Mouse (Mus musculus) heart, adult 18-20 months (tissue): Measurements from ENCODE around the gene Clcn1. TPM values are rescaled to one million over a fixed set of nuclear protein-coding genes. Genes with fewer than 3 reads are reported as not detected.

Experiments
- DNase-seq, 2 experiments: peaks; one replicate each; pipeline ENCODE4 v3.0.0; 2021 to 2022; ENCODE audit warnings: mixed read lengths in 1 of 2
- total RNA-seq, 2 experiments: library from RNA; stranded (reverse); gene quantifications; 2 replicates each; pipeline ENCODE4 v1.2.3; 2021

Gene Clcn1
- total RNA-seq, 2 experiments from 2014 or later: 3.7 to 4.7 TPM

- no peak for DNase-seq
Measured at GRCm38 (mm10) chr6:42364607-42365006, 78.1 kb downstream of the Clcn1 start.

DNA sequence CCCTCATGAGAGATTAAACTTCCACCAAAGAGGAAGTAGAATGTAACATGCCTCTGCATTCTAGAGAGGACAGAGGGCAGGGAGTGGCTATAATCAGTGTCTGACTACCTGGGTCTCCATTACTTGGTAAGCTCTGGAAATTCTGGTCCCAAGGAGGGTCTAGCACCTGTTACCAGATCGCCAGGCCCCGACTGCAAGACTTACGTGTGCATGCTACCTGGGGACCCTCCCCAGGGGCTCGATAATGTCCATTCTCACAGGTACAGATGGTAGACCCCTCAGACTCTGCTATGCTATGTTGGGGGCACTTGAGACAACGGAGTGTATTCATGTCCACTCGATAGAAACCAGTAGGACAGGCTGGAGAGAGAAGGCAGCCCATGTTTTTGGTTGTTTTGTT lies 78.7 kb downstream of the Clcn1 start:
- DNase-seq: no peak

Other genes with a start within 250 kb of the Clcn1 start
- not detected for gene Sva, start 248.3 kb upstream of the Clcn1 start, total RNA-seq
- gene Tas2r139, start 145.7 kb upstream of the Clcn1 start, total RNA-seq: not detected
- gene Tas2r144, start 71.4 kb upstream of the Clcn1 start, total RNA-seq: not detected
- 100 to 1,000 TPM; 151 to 158 TPM for gene Gstk1, start 40.8 kb upstream of the Clcn1 start, total RNA-seq
- gene Tmem139, start 24.7 kb upstream of the Clcn1 start, total RNA-seq: under 1 TPM in 1 of 2 experiments, not detected in 1; 0.33 TPM
- 10 to 100 TPM; 11.0 to 13.7 TPM for gene Casp2, start 21.7 kb upstream of the Clcn1 start, total RNA-seq
- gene Fam131b, start 38.0 kb downstream of the Clcn1 start, total RNA-seq: under 1 TPM; 0.35 to 0.44 TPM
- 10 to 100 TPM; 50.2 to 51.8 TPM for gene Zyx, start 62.9 kb downstream of the Clcn1 start, total RNA-seq
- gene Epha1, start 86.6 kb downstream of the Clcn1 start, total RNA-seq: under 1 TPM; 0.20 to 0.26 TPM
- not detected for gene Tas2r143, start 113.6 kb downstream of the Clcn1 start, total RNA-seq
- not detected for gene Tas2r135, start 118.7 kb downstream of the Clcn1 start, total RNA-seq
- not detected for gene Tas2r126, start 147.8 kb downstream of the Clcn1 start, total RNA-seq
- not detected for gene Olfr458, start 178.5 kb downstream of the Clcn1 start, total RNA-seq
- not detected for gene Olfr457, start 189.7 kb downstream of the Clcn1 start, total RNA-seq
- gene Olfr456, start 200.5 kb downstream of the Clcn1 start, total RNA-seq: not detected